Mouse (Mus musculus): ENCODE measurements around the gene Themis2. TPM values are rescaled to one million over a fixed set of nuclear protein-coding genes. Genes with fewer than 3 reads are reported as not detected.

Gene Themis2
- 7.2 and 7.8 TPM in 2 replicates for polyA plus RNA-seq (2012; rRNA removed)

GRCm38 (mm10) chr4:132796196-132796886, at the start of gene Themis2:
Gene Themis2, minus strand, starts transcription at chr4:132796387.
- no peak for DNase-seq (ENCODE audit: low read depth)

GRCm38 (mm10) chr4:132843705-132844071, 47.5 kb upstream of the Themis2 start:
- no peak for DNase-seq (ENCODE audit: low read depth)

GRCm38 (mm10) chr4:132842970-132843704, 47.0 kb upstream of the Themis2 start, which contains the start of gene Ppp1r8:
Gene Ppp1r8, minus strand, starts transcription at chr4:132843169.
- peak; percentile 49 for DNase-seq (ENCODE audit: low read depth)

- no peak for DNase-seq (ENCODE audit: low read depth)
These were observed 46.2 kb upstream of the Themis2 start for GRCm38 (mm10) chr4:132842281-132842906.

GRCm38 (mm10) chr4:132841493-132841892, 45.3 kb upstream of the Themis2 start:
- no peak for DNase-seq (ENCODE audit: low read depth)

- no peak for DNase-seq (ENCODE audit: low read depth)
These were observed 27.6 kb upstream of the Themis2 start for GRCm38 (mm10) chr4:132823614-132824366.

GRCm38 (mm10) chr4:132818442-132818841, 22.3 kb upstream of the Themis2 start:
- DNase-seq (ENCODE audit: low read depth) = no peak

GRCm38 (mm10) chr4:132816855-132817254, 20.7 kb upstream of the Themis2 start:
- no peak for DNase-seq (ENCODE audit: low read depth)

- DNase-seq (ENCODE audit: low read depth) = no peak
These were observed 20.2 kb upstream of the Themis2 start for GRCm38 (mm10) chr4:132816404-132816803.

- DNase-seq (ENCODE audit: low read depth) = no peak
These were observed 13.4 kb upstream of the Themis2 start for GRCm38 (mm10) chr4:132809621-132810020.

- no peak for DNase-seq (ENCODE audit: low read depth)
These were observed 11.8 kb upstream of the Themis2 start for GRCm38 (mm10) chr4:132807771-132808641.

- no peak for DNase-seq (ENCODE audit: low read depth)
These were observed 10.5 kb upstream of the Themis2 start for GRCm38 (mm10) chr4:132806620-132807191.

GRCm38 (mm10) chr4:132805599-132806197, 9.5 kb upstream of the Themis2 start:
- DNase-seq (ENCODE audit: low read depth) = no peak

- DNase-seq (ENCODE audit: low read depth) = no peak
These were observed 9.0 kb upstream of the Themis2 start for GRCm38 (mm10) chr4:132805146-132805545.

GRCm38 (mm10) chr4:132804331-132804730, 8.1 kb upstream of the Themis2 start:
- no peak for DNase-seq (ENCODE audit: low read depth)

GRCm38 (mm10) chr4:132803876-132804275, 7.7 kb upstream of the Themis2 start:
- DNase-seq (ENCODE audit: low read depth) = no peak

GRCm38 (mm10) chr4:132803212-132803611, 7.0 kb upstream of the Themis2 start:
- no peak for DNase-seq (ENCODE audit: low read depth)

- no peak for DNase-seq (ENCODE audit: low read depth)
These were observed 6.0 kb upstream of the Themis2 start for GRCm38 (mm10) chr4:132802171-132802637.

GRCm38 (mm10) chr4:132801176-132802077, 5.2 kb upstream of the Themis2 start:
- DNase-seq (ENCODE audit: low read depth) = no peak
